Mouse (Mus musculus) ES-E14 (cell line): ENCODE measurements around the gene Ttc34. TPM values are rescaled to one million over a fixed set of nuclear protein-coding genes. Genes with fewer than 3 reads are reported as not detected.
A peak's percentile ranks its signal among the peaks of the same experiment; 100 is the strongest.

Experiments
- DNase-seq: peaks from one replicate; pipeline ENCODE4 v3.0.0-alpha.2; 2013; ENCODE audit warnings: low read depth, low spot score
- H3K27ac ChIP-seq: 2 replicates; pipeline ENCODE4 v1.5.1; 2012; ENCODE audit warnings: low read depth, mild to moderate bottlenecking, low read length, moderate library complexity, mixed read lengths; ENCODE audit not compliant: poor library complexity, insufficient read depth, severe bottlenecking
- H3K36me3 ChIP-seq: 2 replicates; pipeline ENCODE4 v1.6.1; 2012; ENCODE audit warnings: mild to moderate bottlenecking, low read length, moderate library complexity, mixed read lengths; ENCODE audit not compliant: control insufficient read depth, poor library complexity, insufficient read depth, severe bottlenecking
- H3K4me1 ChIP-seq, 2 experiments: fragments of 150-350 bp in 1 of 2; sonication (generic) in 1 of 2; 2 replicates each; pipeline ENCODE4 v1.6.1; 2012; ENCODE audit warnings: low read length in 2 of 2, mild to moderate bottlenecking in 1 of 2, mixed read lengths in 1 of 2; ENCODE audit not compliant: control insufficient read depth in 2 of 2, insufficient read depth in 2 of 2, poor library complexity in 1 of 2
- H3K4me3 ChIP-seq, 2 experiments: fragments of 150-350 bp in 1 of 2; sonication (generic) in 1 of 2; 2 replicates each; pipeline ENCODE4 v1.5.1; 2012; ENCODE audit warnings: low read length in 2 of 2, low read depth in 1 of 2, mild to moderate bottlenecking in 1 of 2, mixed read lengths in 1 of 2; ENCODE audit not compliant: insufficient read depth in 1 of 2, poor library complexity in 1 of 2, severe bottlenecking in 1 of 2
- H3K9ac ChIP-seq: 2 replicates; pipeline ENCODE4 v1.6.1; 2012; ENCODE audit warnings: low read depth, mild to moderate bottlenecking, low read length, mixed read lengths; ENCODE audit not compliant: poor library complexity, insufficient read depth, severe bottlenecking
- H3K9me3 ChIP-seq: fragments of 150-350 bp; sonication (generic); 2 replicates; pipeline ENCODE4 v1.6.1; 2012; ENCODE audit warnings: low read depth, mild to moderate bottlenecking, low read length; ENCODE audit not compliant: control insufficient read depth, insufficient read depth
- CHD2 ChIP-seq: IDR thresholded peaks from 2 replicates; pipeline ENCODE4 v1.6.1; 2014; ENCODE audit warnings: mild to moderate bottlenecking, low read depth, low read length, inconsistent platforms
- HCFC1 ChIP-seq: IDR thresholded peaks from 2 replicates; pipeline ENCODE4 v1.6.1; 2012; ENCODE audit warnings: low read length, inconsistent platforms, borderline replicate concordance; ENCODE audit not compliant: insufficient read depth
- MAFK ChIP-seq: IDR thresholded peaks from 2 replicates; pipeline ENCODE4 v1.6.1; 2014; ENCODE audit warnings: mild to moderate bottlenecking, low read depth, low read length, inconsistent platforms; ENCODE audit not compliant: insufficient read depth
- ZC3H11A ChIP-seq: IDR thresholded peaks from 2 replicates; pipeline ENCODE4 v1.6.1; 2012; ENCODE audit warnings: low read depth, mild to moderate bottlenecking, inconsistent platforms, low read length, borderline replicate concordance
- ZNF384 ChIP-seq: IDR thresholded peaks from 2 replicates; pipeline ENCODE4 v1.6.1; 2012; ENCODE audit warnings: low read depth, low read length, inconsistent platforms
- in situ Hi-C, 2 experiments: fragments of 600-800 bp; cut with MboI; formaldehyde crosslinking; loops; one replicate each; pipeline ENCODE4 v1.15.1; 2025; ENCODE audit warnings: low sequenced_read_pairs in 2 of 2, inconsistent platforms in 1 of 2; ENCODE audit not compliant: unreplicated experiment in 2 of 2
- total RNA-seq: library from RNA; depleted of rRNA; stranded (reverse); fragments of 300-350 nt; gene quantifications from 2 replicates; pipeline ENCODE4 v1.2.3, GENCODE M21; 2012; rRNA removed

Gene Ttc34
- 0.22 and 0.26 TPM in 2 replicates for total RNA-seq

DNA sequence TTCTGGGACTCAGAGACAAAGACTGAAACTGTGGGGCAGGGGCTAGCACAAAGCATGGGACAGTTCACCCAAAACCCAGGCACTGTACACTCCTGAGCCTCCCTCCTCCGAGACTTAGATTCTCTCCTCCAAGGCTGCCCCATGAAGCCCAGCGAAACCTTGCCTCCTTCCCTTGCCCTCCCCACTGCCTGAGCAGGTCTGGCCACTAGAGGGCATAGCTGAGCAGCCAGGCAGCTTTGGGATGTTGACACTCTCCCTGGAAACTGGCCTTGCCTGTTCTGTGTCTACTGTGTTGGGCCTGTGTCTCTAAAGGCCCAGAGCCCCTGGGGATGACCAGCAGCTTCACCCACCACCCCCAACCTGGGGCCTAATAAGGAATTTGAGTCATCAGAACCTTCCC, at the start of gene Ttc34:
Gene Ttc34 (plus strand): TSS at position 290 of the 400 bp plus-strand sequence.
- no peak within 1 kb of the TSS for H3K4me3 ChIP-seq
- peak; percentile 70 for DNase-seq
- H3K4me1 ChIP-seq, result peaks cover 0 to 14% of the 10 kb centered on the region in 2 experiments; a peak in 2 of 4 replicates
- TF ChIP-seq ZNF384 (no peak), HCFC1 (no peak), ZC3H11A (0 out of 2 replicates have a peak, but pooled peaks have one; percentile 26)
- H3K36me3 ChIP-seq, result no peaks in the 10 kb centered on the region
- H3K27ac ChIP-seq, result no peak within 1 kb of the TSS
- H3K9ac ChIP-seq, result no peak within 1 kb of the TSS
- no peaks in the 10 kb centered on the region for H3K9me3 ChIP-seq
- in situ Hi-C loops, result no loop called here

DNA sequence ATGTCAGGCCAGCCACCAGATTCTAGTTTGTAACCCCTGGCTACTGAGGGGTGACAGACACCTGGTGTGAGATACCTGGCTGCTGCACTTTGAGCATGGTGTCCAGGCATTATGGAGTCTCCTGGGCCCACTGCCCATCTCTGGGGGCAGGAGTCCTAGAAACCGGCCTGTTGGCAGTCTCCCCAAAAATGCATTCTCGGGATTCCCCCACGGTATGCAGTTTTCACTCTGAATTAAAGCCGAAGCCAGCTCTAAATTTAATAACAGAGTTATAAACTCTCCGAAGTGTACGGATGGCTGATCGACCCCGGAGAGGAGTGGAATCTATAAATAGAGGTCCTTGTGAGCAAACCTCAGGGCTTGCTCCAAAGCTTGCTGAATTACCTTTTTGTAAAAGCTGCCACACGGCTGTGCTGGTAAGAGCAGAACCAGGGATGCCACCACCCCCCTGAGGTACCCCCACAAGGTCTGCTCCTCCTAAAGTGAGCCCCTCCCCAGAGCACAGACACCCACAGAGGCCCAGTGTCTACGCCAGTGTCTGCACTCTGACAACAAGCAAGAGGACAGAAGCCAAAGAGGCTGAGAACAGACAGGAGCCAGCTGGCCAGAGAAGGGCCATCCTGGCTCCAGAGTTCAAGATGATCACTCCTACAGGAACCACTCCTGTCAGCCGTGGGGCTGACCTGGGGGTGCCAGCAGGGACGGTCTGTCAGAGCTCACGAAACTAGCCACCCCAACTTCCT, 49.1 kb upstream of the Ttc34 start:
- Histone ChIP-seq H3K4me3 (no peak overlapping the region), H3K36me3 (no peaks in the 10 kb centered on the region), H3K27ac (no peak overlapping the region), H3K9me3 (no peaks in the 10 kb centered on the region), H3K4me1 (no peaks in the 10 kb centered on the region), H3K9ac (no peak overlapping the region)
- TF ChIP-seq CHD2 (no peak), ZNF384 (no peak), MAFK (no peak), HCFC1 (no peak), ZC3H11A (no peak)
- in situ Hi-C loops, result no loop called here
- DNase-seq, result no peak

DNA sequence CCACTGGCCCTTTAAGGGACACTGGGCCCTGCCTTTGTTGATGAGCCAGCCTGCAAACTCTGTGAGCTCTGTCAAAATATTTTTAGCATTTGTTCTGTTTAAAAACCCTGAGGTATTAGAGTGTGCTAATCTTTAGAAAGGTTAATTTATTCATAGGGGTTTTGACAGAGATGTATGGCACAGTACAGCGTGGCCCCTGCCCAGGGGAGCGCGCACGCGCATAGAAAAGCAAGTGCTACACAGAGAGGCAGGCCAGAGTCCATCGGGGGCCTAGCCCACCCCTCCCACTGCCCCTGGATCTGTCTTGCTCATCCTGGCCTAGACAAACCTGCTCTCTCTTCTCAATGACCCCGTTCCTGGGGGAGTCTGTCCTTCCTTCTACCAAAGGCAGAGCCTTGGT, 45.4 kb upstream of the Ttc34 start:
- Histone ChIP-seq H3K4me1 (no peaks in the 10 kb centered on the region), H3K27ac (no peak overlapping the region), H3K4me3 (no peak overlapping the region), H3K36me3 (no peaks in the 10 kb centered on the region), H3K9ac (no peak overlapping the region), H3K9me3 (no peaks in the 10 kb centered on the region)
- DNase-seq, result no peak
- TF ChIP-seq CHD2, result no peak
- in situ Hi-C loops, result no loop called here

DNA sequence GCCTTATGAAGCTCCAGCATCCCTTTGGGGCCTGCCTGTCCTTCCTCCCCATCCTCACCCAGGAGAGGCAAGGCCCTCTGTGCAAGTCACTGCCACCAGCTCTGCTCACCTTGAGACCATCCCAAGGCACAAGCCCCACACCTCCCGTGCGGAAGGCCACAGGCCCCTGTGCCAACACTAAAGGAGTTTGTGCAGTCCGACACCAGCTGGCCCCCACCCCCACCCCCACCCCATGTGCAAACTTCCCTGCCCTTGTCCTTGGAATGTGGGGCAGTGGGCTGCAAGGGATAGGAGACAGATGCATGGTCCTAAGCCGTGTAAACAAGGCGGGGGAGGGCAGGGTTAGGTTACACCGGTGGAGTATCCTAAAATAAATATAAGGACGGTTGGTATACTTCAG, 43.8 kb upstream of the Ttc34 start:
- DNase-seq, result no peak
- TF ChIP-seq ZNF384, result no peak
- H3K36me3 ChIP-seq, result no peaks in the 10 kb centered on the region
- in situ Hi-C loops, result no loop called here
- no peak overlapping the region for H3K27ac ChIP-seq
- H3K4me3 ChIP-seq, result no peak overlapping the region
- H3K9ac ChIP-seq, result no peak overlapping the region
- H3K4me1 ChIP-seq, result no peaks in the 10 kb centered on the region
- H3K9me3 ChIP-seq, result no peaks in the 10 kb centered on the region

- peak; percentile 58 for DNase-seq
- no peak overlapping the region for H3K27ac ChIP-seq
- H3K36me3 ChIP-seq, result no peaks in the 10 kb centered on the region
- H3K9me3 ChIP-seq, result no peaks in the 10 kb centered on the region
- TF ChIP-seq CHD2 (no peak), ZC3H11A (0 out of 2 replicates have a peak, but pooled peaks have one; percentile 32), HCFC1 (no peak), MAFK (no peak), ZNF384 (no peak)
- no peak overlapping the region for H3K9ac ChIP-seq
- H3K4me1 ChIP-seq, result no peaks in the 10 kb centered on the region
- no peak overlapping the region for H3K4me3 ChIP-seq
- in situ Hi-C loops, result no loop called here
Observed at GRCm38 (mm10) chr4:154797834-154798233, 39.4 kb upstream of the Ttc34 start.
